Mouse (Mus musculus): ENCODE results near the gene Gm20604.

DNA sequence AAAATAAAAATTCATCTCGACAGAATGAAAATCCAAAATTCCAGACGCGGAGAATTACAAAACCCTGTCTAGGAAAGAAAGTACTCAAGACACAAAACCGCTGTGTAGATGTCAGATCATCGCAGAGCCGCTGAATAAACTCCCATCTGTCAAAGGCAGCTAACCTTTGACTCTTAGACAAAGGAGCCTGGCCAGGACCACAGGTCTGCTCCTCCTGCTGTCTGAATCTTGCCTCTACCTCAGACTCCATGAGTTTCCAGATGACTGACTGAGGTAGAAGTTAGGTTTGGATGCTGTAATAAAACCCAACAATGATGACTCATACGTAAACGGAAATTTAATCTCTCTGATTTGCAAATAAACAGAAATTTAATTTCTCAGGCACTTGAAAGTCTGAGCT lies 35.5 kb downstream of the Gm20604 start:
- TF ChIP-seq CTCF (conservative IDR thresholded peaks at IDR 0.05; ENCODE audit: low read length) (no peak), POU5F1 (IDR thresholded peaks at IDR 0.05; ENCODE audit: borderline replicate concordance, low read length) (no peak), NANOG (IDR thresholded peaks at IDR 0.05; ENCODE audit: borderline replicate concordance, low read length) (no peak)
